Mouse (Mus musculus) hindbrain, postnatal 0 days (tissue): ENCODE data around the gene Fam169b. TPM values are rescaled to one million over a fixed set of nuclear protein-coding genes. Genes with fewer than 3 reads are reported as not detected.

Experiments used
- ATAC-seq: fragments of 200-750 bp; cut with Nextera tagmentation; 2 replicates; pipeline ENCODE4 v1.8.0; 2017; ENCODE audit warnings: mild to moderate bottlenecking, moderate TSS enrichment, moderate library complexity
- DNase-seq: peaks from one replicate; pipeline ENCODE4 v3.0.0-alpha.2; 2015; ENCODE audit warnings: low spot score
- H3K27ac ChIP-seq: fragments of 300-500 bp; sonication (generic); 2 replicates; pipeline ENCODE4 v1.5.1; 2014; ENCODE audit warnings: mild to moderate bottlenecking
- H3K27me3 ChIP-seq: fragments of 300-500 bp; sonication (generic); 2 replicates; pipeline ENCODE4 v1.6.1; 2014; ENCODE audit warnings: low read length, mixed read lengths; ENCODE audit not compliant: insufficient read depth
- H3K36me3 ChIP-seq: fragments of 300-500 bp; sonication (generic); 2 replicates; pipeline ENCODE4 v1.6.1; 2014; ENCODE audit warnings: low read length, mixed read lengths; ENCODE audit not compliant: insufficient read depth
- H3K4me1 ChIP-seq: fragments of 300-500 bp; sonication (generic); 2 replicates; pipeline ENCODE4 v1.6.1; 2014; ENCODE audit warnings: antibody characterized with exemption, low read length, mixed read lengths; ENCODE audit not compliant: insufficient read depth
- H3K4me2 ChIP-seq: fragments of 300-500 bp; sonication (generic); 2 replicates; pipeline ENCODE4 v1.6.1; 2014; ENCODE audit warnings: low read depth, mild to moderate bottlenecking, low read length, moderate library complexity, mixed read lengths
- H3K4me3 ChIP-seq: fragments of 300-500 bp; sonication (generic); 2 replicates; pipeline ENCODE4 v1.5.1; 2014; ENCODE audit warnings: low read length
- H3K9ac ChIP-seq: fragments of 300-500 bp; sonication (generic); replicated peaks from 2 replicates; pipeline ENCODE4 v1.6.1; 2014; ENCODE audit warnings: mild to moderate bottlenecking, low read length, moderate library complexity, mixed read lengths
- H3K9me3 ChIP-seq: fragments of 300-500 bp; sonication (generic); 2 replicates; pipeline ENCODE4 v1.6.1; 2016; ENCODE audit warnings: low read length, mixed read lengths
- CTCF ChIP-seq: IDR thresholded peaks from 2 replicates; pipeline ENCODE4 v1.5.1; 2016; ENCODE audit warnings: antibody characterized with exemption, control low read depth, low read depth
- WGBS: fragments of 180-500 bp; shearing (Covaris S2); extraction: QIAGEN DNeasy Blood & Tissue Kit; methylation state at CpG from one replicate; pipeline ENCODE4 v1.1.7; 2014; 5-methylcytosine and 5-hydroxymethylcytosine counted together
- polyA plus RNA-seq: library from polyadenylated mRNA; unstranded; fragments of >200 nt; fragmentation: Nextera tagmentation; extraction: Ambion mirVana; gene quantifications from 2 replicates; pipeline ENCODE4 v1.2.1, GENCODE M21; 2015
- total RNA-seq: library from RNA; depleted of rRNA; stranded (reverse); fragments of >200 nt; gene quantifications from 2 replicates; pipeline ENCODE4 v1.2.3, GENCODE M21; 2014

The Fam169b gene
- total and polyA plus RNA-seq, 2 experiments from 2014 or later: 0.15 to 0.21 TPM

- ATAC-seq (no peak), DNase-seq (no peak)
- Histone ChIP-seq H3K27me3 (no peaks in the 10 kb centered on the region), H3K4me3 (no peak overlapping the region), H3K9ac (no peak overlapping the region), H3K27ac (no peak overlapping the region), H3K4me2 (no peak overlapping the region), H3K9me3 (no peaks in the 10 kb centered on the region), H3K36me3 (no peaks in the 10 kb centered on the region), H3K4me1 (no peaks in the 10 kb centered on the region)
- 73% methylated on average over 1 of the region's 1 CpGs for WGBS
- no peak for TF ChIP-seq CTCF
Observed at GRCm38 (mm10) chr7:68250411-68250810, 23.2 kb upstream of the Fam169b start.

- Histone ChIP-seq H3K4me2 (no peak overlapping the region), H3K9ac (no peak overlapping the region), H3K27ac (no peak overlapping the region), H3K9me3 (no peaks in the 10 kb centered on the region), H3K4me3 (no peak overlapping the region), H3K36me3 (no peaks in the 10 kb centered on the region), H3K4me1 (no peaks in the 10 kb centered on the region), H3K27me3 (no peaks in the 10 kb centered on the region)
- WGBS: 77% methylated on average over 3 of the region's 3 CpGs
- DNase-seq: no peak
- ATAC-seq: no peak
- TF ChIP-seq CTCF: no peak
Observed at GRCm38 (mm10) chr7:68250902-68251301, 22.7 kb upstream of the Fam169b start.

GRCm38 (mm10) chr7:68257767-68258166 lies 15.9 kb upstream of the Fam169b start:
- no peaks in the 10 kb centered on the region for H3K4me1 ChIP-seq
- H3K9me3 ChIP-seq: no peaks in the 10 kb centered on the region
- no peak for TF ChIP-seq CTCF
- H3K27ac ChIP-seq: no peak overlapping the region
- no peak overlapping the region for H3K9ac ChIP-seq
- no peaks in the 10 kb centered on the region for H3K36me3 ChIP-seq
- H3K27me3 ChIP-seq: no peaks in the 10 kb centered on the region
- H3K4me2 ChIP-seq: no peak overlapping the region
- WGBS: 45% methylated on average over 2 of the region's 2 CpGs
- H3K4me3 ChIP-seq: no peak overlapping the region
- no peak for ATAC-seq
- no peak for DNase-seq

GRCm38 (mm10) chr7:68258326-68259150 lies 15.1 kb upstream of the Fam169b start:
- ATAC-seq: 0 out of 2 replicates have a peak, but pooled peaks have one; percentile 32
- H3K36me3 ChIP-seq: no peaks in the 10 kb centered on the region
- H3K9ac ChIP-seq: no peak overlapping the region
- H3K4me3 ChIP-seq: no peak overlapping the region
- no peak for TF ChIP-seq CTCF
- DNase-seq: no peak
- 74% methylated on average over 17 of the region's 17 CpGs for WGBS
- H3K27ac ChIP-seq: no peak overlapping the region
- no peak overlapping the region for H3K4me2 ChIP-seq
- no peaks in the 10 kb centered on the region for H3K9me3 ChIP-seq
- no peaks in the 10 kb centered on the region for H3K27me3 ChIP-seq
- H3K4me1 ChIP-seq: no peaks in the 10 kb centered on the region

- no peak for ATAC-seq
- Histone ChIP-seq H3K9me3 (no peaks in the 10 kb centered on the region), H3K27ac (no peak overlapping the region), H3K9ac (no peak overlapping the region), H3K36me3 (no peaks in the 10 kb centered on the region), H3K4me3 (no peak overlapping the region), H3K4me2 (no peak overlapping the region), H3K27me3 (no peaks in the 10 kb centered on the region), H3K4me1 (peaks cover 6% of the 10 kb centered on the region)
- WGBS: 76% methylated on average over 6 of the region's 6 CpGs
- no peak for TF ChIP-seq CTCF
- no peak for DNase-seq
Observed at GRCm38 (mm10) chr7:68259523-68260081, 14.0 kb upstream of the Fam169b start.

- 54% methylated on average over 8 of the region's 8 CpGs for WGBS
- DNase-seq: no peak
- H3K4me3 ChIP-seq: no peak overlapping the region
- no peak overlapping the region for H3K27ac ChIP-seq
- peak; percentile 15; the same call in 1 of the 2 replicates for TF ChIP-seq CTCF
- no peak overlapping the region for H3K9ac ChIP-seq
- H3K9me3 ChIP-seq: no peaks in the 10 kb centered on the region
- no peaks in the 10 kb centered on the region for H3K27me3 ChIP-seq
- H3K36me3 ChIP-seq: no peaks in the 10 kb centered on the region
- ATAC-seq: no peak
- H3K4me2 ChIP-seq: no peak overlapping the region
- H3K4me1 ChIP-seq: peaks cover 6% of the 10 kb centered on the region
Observed at GRCm38 (mm10) chr7:68262612-68263200, 10.9 kb upstream of the Fam169b start.
